Mouse (Mus musculus): ENCODE data around the gene Atg10. TPM values are rescaled to one million over a fixed set of nuclear protein-coding genes. Genes with fewer than 3 reads are reported as not detected.
A peak's percentile ranks its signal among the peaks of the same experiment; 100 is the strongest.

Atg10 gene
- total RNA-seq, 2 experiments from 2014 or later = 16.9 to 18.9 TPM

DNA sequence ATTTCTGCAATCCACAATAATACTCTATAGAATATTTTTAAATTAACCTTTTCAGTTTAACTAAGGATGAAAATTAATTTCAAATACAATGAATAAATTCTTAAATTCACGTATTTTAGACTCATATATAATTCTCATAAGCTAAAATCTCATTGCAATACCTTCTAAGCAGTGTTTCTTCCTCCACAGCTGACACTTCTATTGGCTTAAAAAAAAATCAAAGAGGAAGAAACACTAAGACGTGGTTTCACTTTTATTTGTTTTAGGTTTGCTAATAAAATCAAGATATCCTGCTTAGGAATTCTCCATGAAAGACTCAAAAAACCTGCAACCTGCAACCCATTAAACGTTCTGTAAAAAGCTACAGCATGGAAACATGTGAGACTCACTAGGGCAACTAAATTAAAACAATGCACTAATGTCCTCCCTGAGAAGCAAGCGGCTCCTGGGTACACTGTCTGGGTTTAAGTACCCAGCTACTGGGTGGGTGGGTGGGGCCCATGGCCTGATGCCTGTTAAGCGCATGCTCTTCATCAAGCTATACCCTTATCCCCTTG, 90.4 kb downstream of the Atg10 start:
- ATAC-seq (replicated peaks; ENCODE audit: poor library complexity, severe bottlenecking) = peak; percentile 46; the same call in 1 of the 2 replicates

DNA sequence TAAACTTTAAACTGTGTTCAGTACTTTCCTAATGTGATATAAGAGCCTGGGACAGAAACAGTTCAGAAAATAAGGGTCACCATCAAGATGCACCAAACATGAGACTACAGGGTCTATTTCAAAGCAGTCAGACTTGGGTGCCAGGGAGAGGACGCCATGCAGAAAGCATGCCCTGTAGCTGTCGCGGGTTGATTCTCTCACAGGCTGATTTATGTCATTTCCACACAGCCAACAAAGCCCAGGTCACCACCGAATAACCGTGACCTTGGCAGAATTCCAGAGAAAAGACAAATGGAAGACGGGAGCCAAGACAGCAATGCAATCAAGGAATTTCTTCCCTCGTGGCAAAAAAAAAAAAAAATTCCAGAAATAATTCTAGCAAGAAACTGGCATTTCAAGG, 94.7 kb downstream of the Atg10 start:
- no peak for ATAC-seq (replicated peaks; ENCODE audit: poor library complexity, severe bottlenecking)

DNA sequence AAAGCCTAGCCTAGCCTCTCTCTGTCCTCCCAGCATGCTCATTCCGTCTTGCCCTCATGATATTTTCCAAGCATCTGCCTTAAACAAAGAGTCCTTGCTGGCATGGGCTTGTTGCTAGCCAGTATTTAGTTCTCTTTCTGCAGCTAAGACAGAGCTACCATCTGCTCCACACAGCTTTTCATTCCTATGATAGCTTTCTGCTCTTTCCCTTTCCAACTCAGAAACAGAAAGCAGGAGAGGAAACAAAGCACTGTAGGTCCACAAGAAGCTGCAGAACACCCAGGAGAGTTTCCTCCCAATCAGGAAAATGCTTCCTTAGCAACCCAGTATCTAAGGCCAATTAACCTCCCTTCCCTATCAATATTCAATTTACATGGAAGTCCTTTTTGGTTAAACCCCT, 95.2 kb downstream of the Atg10 start:
- no peak for ATAC-seq (replicated peaks; ENCODE audit: poor library complexity, severe bottlenecking)

DNA sequence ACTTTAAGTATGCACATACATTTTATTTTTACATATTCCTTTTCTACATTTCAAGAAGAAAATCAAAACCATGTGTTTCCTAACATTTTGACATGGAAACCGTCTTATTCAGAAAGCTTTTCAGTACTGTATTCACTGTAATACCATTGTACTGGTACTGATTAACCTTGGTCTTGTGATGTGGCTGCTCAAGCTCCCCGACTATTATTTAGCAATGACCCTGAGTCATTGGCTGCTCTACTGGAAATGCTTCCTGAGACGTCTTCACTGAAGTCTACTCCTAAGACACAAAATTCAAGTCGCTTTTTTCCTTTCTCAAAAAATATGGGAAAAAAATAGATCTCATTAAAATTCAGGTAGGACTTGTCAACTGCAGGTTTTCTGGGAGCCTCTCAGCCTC, 105.6 kb downstream of the Atg10 start:
- ATAC-seq (replicated peaks; ENCODE audit: poor library complexity, severe bottlenecking) = no peak

DNA sequence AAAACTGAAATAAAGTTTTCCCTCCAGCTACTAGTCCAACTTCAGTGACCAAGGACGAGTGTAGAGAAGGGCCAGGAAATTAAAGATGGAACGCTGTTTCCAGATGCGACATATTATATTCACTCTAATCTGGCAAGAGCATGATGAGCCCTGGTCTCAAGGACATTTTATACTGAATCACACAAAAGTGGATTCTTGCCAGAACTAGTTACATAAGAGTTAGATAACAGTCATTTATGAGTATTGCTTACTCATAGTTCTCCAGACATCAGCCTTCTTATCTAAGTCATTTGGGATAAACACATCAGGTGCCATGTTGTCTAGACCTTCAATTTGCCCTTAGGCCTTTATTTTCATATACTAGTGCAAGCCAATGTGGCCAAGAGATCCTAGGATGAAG, 108.9 kb downstream of the Atg10 start:
- no peak for ATAC-seq (replicated peaks; ENCODE audit: poor library complexity, severe bottlenecking)

DNA sequence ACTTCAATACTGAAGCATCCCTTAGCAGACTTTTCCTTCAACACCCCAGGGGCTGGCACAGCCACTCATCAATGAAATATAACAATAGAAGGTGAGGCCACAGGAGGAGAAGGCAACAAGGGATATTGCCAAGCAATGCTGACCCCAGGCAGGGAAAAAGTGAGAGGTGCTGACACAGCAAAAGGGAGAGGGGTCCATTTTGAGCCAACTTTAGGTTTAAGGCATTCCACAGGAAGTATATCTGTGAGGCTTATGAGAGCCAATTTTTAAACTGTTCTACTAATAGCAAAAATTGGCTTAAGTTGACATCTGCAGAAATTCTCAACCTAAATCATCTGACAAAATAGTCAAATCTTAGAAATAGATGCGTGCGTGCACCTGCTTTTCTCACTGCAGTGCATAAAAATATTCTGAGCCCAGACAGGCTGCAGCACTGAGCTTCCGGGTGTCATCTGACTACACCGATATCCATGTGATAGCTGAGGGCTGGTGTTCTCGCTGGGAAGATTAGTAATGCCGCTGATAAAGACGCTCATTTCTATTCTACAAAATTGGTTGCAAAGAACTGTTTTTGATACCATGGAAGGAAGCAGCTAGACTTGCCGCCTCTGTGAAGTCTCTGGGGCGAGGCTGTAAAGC, 116.3 kb downstream of the Atg10 start:
- no peak for ATAC-seq (replicated peaks; ENCODE audit: poor library complexity, severe bottlenecking)

DNA sequence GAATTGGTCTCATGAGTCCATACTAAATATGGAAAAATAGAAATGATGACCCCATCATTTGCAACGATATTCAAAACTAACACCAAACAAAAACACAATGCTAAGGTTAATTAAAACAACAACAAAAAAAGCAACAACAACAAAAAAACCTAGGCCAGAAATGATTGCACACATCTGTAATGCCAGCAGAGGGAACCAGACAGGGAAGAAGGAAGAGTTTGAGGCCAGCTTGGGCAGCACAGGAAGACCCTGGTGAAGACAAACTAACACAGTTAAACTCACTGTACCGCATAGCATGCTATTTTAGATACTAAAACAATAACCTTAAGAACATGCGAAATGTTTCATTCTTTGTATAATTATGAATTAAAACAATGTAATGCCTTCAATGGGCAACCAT, 121.5 kb downstream of the Atg10 start:
- ATAC-seq (replicated peaks; ENCODE audit: poor library complexity, severe bottlenecking) = no peak

DNA sequence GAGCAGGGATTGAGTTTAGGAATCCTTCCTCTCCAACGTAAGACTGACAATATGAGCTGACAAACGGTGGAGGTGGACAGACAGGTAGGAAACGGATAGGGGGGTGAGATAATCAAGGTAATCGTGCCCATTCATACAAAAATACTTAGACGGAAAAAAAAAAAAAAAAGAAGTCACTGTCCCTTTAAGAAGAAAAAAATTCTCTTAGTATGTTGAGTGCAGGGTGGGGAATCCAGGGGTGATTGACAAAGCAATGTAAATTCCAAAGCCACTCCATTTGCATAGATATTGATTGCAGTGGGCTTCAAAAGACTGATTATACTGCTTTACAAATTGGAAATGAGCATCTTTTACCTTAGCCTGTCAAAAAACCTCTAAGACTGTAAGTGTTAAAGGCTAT, 123.4 kb downstream of the Atg10 start:
- no peak for ATAC-seq (replicated peaks; ENCODE audit: poor library complexity, severe bottlenecking)

DNA sequence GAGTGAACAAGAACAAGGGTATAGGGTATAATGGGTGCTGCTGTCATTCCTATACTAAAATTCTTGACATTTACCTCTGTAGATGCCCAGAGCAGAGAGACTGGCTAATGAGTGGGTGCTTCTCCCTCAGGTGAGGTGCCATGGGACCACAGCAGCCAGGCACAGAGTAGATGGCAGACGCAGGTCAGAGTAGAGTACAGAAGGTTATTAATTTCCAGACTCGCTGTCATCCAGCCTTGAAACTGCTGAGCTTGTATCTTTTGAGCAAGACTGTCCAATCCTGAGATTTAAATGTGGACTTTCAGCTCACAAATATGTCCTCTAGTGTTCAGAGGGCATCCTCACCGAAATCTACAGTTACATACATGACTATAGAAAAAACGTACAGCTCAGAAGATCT, 128.9 kb downstream of the Atg10 start:
- no peak for ATAC-seq (replicated peaks; ENCODE audit: poor library complexity, severe bottlenecking)

DNA sequence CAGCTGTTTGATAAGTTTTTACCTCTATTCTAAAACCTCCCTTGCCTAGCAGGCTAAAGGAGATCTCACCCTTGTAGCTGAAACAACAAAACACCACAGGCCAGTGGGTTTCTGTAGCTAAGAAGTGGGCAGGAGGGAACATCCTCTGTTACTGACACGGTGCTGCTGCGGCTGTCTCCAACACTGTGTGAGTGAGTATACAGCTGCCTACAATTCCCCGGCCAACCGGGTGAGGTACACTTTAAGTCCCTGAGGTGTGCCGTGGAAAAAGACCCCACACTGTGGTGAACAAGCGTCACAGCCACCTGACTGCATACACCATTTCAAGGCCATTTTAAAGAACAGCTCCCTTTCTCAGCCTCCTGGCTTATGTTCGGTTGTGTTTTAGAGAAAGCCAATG, 129.6 kb downstream of the Atg10 start:
- peak; percentile 46 for ATAC-seq (replicated peaks; ENCODE audit: poor library complexity, severe bottlenecking)

DNA sequence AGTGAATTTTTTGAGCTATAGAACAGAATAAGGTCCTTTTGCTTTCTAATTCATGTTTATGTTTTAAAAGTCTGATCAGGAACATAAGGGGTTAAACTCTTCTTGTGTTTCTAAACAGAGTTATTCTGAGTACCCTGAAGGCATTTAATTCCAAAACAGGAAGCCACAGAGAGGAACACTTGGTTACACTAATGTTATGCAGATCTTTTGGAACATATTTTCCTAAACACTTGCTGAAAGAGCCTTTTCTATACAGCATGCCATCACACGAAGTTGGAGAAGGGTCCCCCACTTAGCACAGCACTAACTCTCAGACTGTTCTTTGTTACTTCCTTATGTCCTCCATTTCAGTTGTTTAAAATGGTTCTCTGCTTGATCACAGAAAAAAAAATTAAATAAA, 130.2 kb downstream of the Atg10 start:
- ATAC-seq (replicated peaks; ENCODE audit: poor library complexity, severe bottlenecking) = peak; percentile 66

DNA sequence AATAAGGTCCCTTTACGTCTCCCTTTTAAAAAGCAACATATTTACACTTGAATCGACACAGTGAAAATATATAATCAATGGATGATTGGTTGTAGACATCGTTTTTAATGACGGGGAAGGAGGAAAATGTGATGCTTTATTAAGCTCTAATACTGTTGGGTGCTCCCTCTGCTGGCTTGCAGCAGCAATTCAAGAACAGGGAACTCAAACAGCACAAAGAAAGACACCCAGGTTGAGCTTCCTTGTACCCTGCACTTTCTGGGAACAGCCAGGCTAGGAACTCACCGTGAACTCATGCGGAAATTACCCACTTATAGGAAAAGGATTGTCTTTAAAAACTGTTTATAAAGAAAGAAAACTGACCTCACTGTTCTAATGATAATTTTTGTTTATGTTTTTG, 130.6 kb downstream of the Atg10 start:
- ATAC-seq (replicated peaks; ENCODE audit: poor library complexity, severe bottlenecking) = peak; percentile 80

DNA sequence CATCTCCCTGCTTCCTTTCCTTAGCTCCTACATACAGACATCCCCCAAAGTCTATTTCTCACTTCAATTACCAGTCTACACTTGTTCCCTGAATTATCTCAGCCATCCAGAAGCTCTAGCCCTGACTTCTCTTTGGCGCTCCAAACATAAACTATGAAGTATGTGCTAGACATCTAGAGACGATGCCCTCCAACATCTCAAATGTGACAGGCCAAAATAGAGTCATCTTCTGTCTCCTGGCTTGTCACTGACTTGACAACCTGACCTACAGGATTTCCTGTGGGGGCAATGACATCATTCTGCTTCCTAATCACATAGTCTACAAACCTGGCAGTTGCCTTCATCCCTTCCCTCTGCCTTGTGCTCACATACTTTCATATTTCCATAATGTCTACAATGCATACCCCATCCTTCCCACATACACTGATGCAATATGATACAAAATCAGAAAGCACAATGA, 132.0 kb downstream of the Atg10 start:
- ATAC-seq (replicated peaks; ENCODE audit: poor library complexity, severe bottlenecking) = no peak

DNA sequence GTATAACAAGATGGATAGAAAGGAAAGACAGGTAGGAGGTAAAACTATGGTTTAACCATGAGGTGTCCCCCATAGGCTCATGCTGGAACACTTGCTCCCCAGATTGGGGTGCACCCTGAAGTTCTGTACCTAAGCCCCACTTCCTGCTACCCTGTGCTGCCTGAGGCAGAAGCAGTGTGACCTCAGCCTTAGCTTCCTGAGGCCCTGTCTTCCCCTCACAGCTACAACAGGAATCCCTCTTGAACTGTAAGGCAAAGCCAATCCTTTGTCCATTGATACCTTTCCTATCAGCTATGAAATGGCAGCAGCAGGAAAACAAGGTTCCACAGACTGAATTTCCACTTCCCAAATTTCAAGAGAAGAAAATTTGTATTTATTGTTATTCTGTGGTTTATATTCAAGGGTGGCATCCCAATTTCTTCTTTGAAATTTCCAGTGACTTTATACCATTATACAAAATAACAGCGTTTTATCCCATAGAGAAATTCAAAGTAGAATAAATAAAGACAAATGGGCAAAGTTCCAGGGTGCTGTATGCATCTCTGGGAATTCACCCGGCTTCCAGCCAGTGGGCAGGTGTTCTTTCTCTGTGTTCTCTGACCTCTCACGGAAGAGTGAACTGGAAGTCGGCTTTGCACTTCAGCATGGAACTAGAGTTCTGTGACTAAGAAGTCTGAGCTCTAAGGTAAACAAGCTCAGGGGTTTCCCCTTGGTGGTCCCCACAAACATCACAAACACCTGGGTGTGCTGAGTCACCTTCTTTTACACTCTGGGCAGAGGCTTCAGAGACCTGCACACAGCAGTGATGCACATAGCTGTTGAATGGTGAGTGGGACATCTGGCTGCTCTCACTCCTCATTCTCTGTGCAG, 132.7 kb downstream of the Atg10 start:
- no peak for ATAC-seq (replicated peaks; ENCODE audit: poor library complexity, severe bottlenecking)

DNA sequence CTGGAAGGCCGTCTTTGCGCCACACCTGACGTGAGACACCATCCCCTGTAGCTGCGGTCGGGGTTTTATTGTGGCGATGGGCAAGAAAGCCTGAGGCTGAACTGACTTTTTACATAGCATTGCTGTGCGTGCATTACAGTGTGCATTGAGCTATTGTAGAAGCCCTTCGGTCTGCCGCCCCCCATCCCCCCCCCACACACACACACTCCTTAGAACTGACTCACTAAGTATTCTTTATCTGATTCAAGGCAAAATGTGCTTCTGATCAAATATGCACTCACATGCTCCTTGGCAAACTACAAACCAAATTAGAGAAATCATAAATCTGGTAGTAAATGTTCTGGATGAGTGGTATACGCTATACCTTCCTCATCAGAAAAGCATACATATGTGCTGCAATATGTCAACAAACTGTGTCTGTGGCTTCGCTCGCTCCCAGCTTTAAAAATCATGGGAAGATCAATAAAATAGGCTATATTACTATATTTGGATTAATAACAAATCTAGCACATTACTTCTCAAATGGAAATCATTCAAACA, 137.3 kb downstream of the Atg10 start:
- no peak for ATAC-seq (replicated peaks; ENCODE audit: poor library complexity, severe bottlenecking)

DNA sequence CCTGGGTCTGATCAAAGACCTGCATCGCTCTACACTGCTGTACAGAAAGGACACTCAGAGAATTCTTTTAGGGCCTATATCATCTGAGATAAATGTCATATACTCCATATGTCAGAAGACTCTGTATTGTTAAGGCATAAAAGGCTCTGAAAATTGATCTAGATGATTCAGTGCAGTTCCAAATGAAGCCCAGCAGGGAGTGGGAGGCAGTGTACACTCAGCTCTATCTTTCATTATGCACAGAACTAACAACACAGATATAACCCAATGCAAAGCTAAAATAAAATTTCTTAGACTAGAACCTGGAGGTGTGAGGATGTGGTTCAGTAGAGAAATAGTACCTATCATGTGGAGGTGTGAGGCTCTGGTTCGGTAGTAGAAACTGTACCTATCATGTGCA, 151.4 kb downstream of the Atg10 start:
- ATAC-seq (replicated peaks; ENCODE audit: poor library complexity, severe bottlenecking) = no peak

DNA sequence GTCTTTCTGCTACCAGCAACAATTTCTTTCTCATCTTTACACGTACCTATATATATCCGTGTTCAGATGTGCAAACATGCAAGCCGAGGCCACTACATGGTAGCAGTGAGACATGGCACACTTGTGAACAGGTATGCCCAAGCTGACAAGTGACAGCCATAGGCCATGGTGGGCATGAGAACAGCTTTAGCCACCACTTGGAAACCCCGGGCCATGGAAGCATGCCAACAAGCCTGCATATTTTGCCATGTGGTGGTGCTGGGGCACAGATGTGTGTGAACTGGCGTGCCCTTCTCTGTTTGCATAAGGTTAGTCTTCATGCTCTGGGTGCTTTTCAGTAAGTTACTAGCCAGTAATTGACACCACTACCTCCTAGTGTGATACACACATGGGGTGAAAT, 162.9 kb downstream of the Atg10 start:
- ATAC-seq (replicated peaks; ENCODE audit: poor library complexity, severe bottlenecking) = no peak

DNA sequence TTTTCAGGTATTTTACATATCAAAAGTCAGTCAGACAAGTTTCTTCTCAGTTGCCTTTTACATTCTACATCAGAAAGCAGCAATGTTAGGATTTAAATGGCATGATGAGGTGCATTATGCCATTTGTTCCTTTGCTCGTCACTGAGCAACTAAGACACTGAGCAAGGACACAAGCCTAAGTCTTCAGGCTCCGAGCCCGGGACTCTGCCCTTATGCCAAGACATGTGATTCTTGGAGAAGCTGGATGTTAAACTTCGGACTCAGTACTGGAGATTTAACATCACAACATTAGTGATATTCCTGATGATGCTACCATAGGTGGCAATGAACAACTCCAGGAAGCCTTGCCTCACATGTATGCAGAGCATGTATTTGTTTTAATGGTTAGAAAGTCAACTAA, 175.6 kb downstream of the Atg10 start:
- no peak for ATAC-seq (replicated peaks; ENCODE audit: poor library complexity, severe bottlenecking)

DNA sequence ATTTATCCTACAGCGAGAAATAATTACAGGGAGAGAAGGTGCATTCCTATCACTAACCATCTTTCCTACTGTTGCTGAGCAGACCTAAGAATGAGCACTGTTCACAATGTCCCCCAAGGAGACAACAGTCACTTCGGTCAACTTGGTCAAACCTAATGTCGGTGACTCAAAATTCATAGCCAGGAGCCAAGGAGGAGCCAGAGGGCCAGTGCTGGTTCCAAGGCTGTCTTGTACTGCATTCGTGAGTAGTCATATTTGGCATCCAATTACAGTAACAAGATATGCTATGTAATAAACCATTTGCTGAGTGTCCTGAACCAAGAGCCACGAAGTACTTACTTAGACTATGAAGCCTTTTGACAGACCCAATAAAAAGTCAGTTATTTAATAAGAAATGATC, 176.9 kb downstream of the Atg10 start:
- no peak for ATAC-seq (replicated peaks; ENCODE audit: poor library complexity, severe bottlenecking)

DNA sequence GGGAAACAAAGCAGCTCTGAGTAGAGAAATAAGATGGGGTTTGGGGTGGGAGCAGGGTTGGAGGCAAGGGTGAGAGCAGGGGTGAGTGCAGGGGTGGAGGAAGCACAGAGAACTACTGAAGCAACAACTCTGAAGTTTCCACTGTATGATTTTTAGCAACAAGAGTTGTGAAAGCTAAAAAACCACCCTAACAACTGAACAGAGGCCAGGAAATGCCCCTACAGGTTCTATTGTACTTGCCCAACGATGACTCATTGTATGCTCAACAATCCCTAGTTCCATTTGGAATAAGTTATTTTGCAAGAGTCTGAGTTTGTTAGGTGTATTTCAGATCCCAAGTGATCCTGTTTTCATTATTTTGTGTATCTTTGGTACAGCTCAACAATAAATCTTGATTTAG, 182.5 kb downstream of the Atg10 start:
- ATAC-seq (replicated peaks; ENCODE audit: poor library complexity, severe bottlenecking) = no peak; the same call in 1 of the 2 replicates

DNA sequence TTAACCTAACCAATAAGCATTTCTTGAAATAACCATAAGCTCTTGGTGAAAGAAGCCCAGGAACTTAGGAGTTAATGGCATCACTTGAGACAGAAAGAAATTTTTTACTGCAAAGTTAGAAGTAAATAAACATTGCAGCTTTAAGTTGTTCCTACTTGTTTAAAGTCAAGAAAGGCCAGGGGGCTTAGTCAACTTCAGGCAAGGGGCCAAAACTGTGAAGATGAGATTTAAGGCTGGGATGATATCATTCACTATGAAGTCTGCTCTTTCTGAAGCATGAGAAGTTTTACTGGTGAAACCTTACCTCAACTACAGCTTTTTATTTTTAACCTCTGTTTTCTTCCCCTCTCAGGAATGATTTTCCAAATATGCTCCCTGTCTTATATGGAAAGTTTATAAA, 183.3 kb downstream of the Atg10 start:
- no peak for ATAC-seq (replicated peaks; ENCODE audit: poor library complexity, severe bottlenecking)
